Mouse (Mus musculus): ENCODE results near the gene Zfp277. TPM values are rescaled to one million over a fixed set of nuclear protein-coding genes. Genes with fewer than 3 reads are reported as not detected.

Zfp277 gene
- polyA plus RNA-seq, 1 experiment: 45.6 TPM

- Histone ChIP-seq H3K9ac (ENCODE audit: low read depth, poor library complexity, severe bottlenecking) (no peak overlapping the region), H3K4me1 (ENCODE audit: control insufficient read depth, insufficient read depth, low read length) (peaks cover 2% of the 10 kb centered on the region), H3K27me3 (ENCODE audit: control insufficient read depth, insufficient read depth, low read length, poor library complexity, severe bottlenecking) (no peaks in the 10 kb centered on the region), H3K4me3 (ENCODE audit: low read depth, low read length) (no peak overlapping the region), H3K27ac (ENCODE audit: insufficient read depth, low read length) (no peak overlapping the region), H3K36me3 (ENCODE audit: control insufficient read depth, insufficient read depth, low read length, poor library complexity, severe bottlenecking) (no peaks in the 10 kb centered on the region), H3K9me3 (replicated peaks; ENCODE audit: control insufficient read depth, insufficient read depth, low read length, poor library complexity, severe bottlenecking) (no peaks in the 10 kb centered on the region)
- TF ChIP-seq POLR2A (IDR thresholded peaks at IDR 0.05; ENCODE audit: insufficient read depth, low read length): no peak
- no peak for TF ChIP-seq EP300 (IDR thresholded peaks at IDR 0.05; ENCODE audit: insufficient read depth, low read depth, low read length)
- no peak for TF ChIP-seq CTCF (IDR thresholded peaks at IDR 0.05; ENCODE audit: low read depth, low read length)
These were observed 17.1 kb upstream of the Zfp277 start for GRCm38 (mm10) chr12:40462693-40463235.

DNA sequence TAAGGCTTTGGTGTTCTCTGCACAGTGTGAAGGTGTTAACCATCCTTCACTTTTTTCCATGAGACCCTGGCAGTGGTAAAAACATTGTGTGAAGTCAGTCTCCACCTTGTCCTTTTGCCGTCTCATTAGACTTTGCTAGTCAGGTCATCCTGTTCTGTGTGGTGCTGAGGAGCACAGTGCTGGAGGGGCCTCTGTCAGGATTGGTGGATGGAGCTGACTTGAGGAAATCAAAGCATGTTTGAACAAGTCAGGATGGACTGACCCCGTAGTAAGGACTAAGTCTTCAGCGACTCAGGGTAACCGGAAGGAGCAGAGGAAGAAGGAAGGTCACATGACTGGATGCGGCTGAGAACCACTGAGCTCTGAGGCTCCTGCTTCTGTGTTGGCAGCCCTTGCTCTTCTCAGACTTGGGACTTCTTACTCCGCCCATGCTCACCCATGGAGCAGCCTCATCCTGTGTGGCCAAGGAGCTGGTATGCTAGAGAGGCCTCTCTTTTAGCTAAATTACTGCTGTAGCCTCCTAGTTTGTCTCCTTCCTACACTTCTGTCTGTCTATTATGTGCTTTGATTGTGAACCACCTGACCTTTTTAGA is 14.1 kb upstream of the Zfp277 start:
- H3K27ac ChIP-seq (ENCODE audit: insufficient read depth, low read length): no peak overlapping the region
- H3K9me3 ChIP-seq (replicated peaks; ENCODE audit: control insufficient read depth, insufficient read depth, low read length, poor library complexity, severe bottlenecking): no peaks in the 10 kb centered on the region
- peaks cover 2% of the 10 kb centered on the region for H3K4me1 ChIP-seq (ENCODE audit: control insufficient read depth, insufficient read depth, low read length)
- H3K9ac ChIP-seq (ENCODE audit: low read depth, poor library complexity, severe bottlenecking): no peak overlapping the region
- no peak overlapping the region for H3K4me3 ChIP-seq (ENCODE audit: low read depth, low read length)
- no peaks in the 10 kb centered on the region for H3K27me3 ChIP-seq (ENCODE audit: control insufficient read depth, insufficient read depth, low read length, poor library complexity, severe bottlenecking)
- TF ChIP-seq EP300 (IDR thresholded peaks at IDR 0.05; ENCODE audit: insufficient read depth, low read depth, low read length): no peak
- H3K36me3 ChIP-seq (ENCODE audit: control insufficient read depth, insufficient read depth, low read length, poor library complexity, severe bottlenecking): no peaks in the 10 kb centered on the region

- H3K36me3 ChIP-seq (ENCODE audit: control insufficient read depth, insufficient read depth, low read length, poor library complexity, severe bottlenecking): no peaks in the 10 kb centered on the region
- H3K9ac ChIP-seq (ENCODE audit: low read depth, poor library complexity, severe bottlenecking): no peak overlapping the region
- peaks cover 2% of the 10 kb centered on the region for H3K4me1 ChIP-seq (ENCODE audit: control insufficient read depth, insufficient read depth, low read length)
- H3K4me3 ChIP-seq (ENCODE audit: low read depth, low read length): no peak overlapping the region
- H3K27ac ChIP-seq (ENCODE audit: insufficient read depth, low read length): no peak overlapping the region
- no peak for TF ChIP-seq EP300 (IDR thresholded peaks at IDR 0.05; ENCODE audit: insufficient read depth, low read depth, low read length)
- H3K9me3 ChIP-seq (replicated peaks; ENCODE audit: control insufficient read depth, insufficient read depth, low read length, poor library complexity, severe bottlenecking): no peaks in the 10 kb centered on the region
- H3K27me3 ChIP-seq (ENCODE audit: control insufficient read depth, insufficient read depth, low read length, poor library complexity, severe bottlenecking): no peaks in the 10 kb centered on the region
These were observed 13.3 kb upstream of the Zfp277 start for GRCm38 (mm10) chr12:40458977-40459376.

DNA sequence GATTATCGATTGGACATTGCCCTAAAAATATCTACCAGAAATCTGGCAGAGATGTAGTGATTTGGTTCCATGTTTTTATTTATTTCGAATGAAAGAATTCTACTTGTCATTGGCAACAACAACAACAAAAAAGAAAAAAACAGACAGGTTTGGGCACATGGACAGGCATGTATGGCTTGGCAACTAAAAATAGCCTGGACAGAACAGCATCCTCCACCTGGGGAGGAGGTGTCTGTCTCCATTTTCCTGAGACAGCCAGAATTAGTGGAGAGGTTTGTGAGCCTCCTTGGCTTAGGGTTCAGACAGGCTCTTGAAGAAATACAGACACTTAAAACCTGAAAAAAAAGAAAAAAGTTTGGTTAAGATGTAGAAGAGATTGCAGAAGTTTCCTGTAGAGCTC is 10.8 kb upstream of the Zfp277 start:
- H3K9me3 ChIP-seq (replicated peaks; ENCODE audit: control insufficient read depth, insufficient read depth, low read length, poor library complexity, severe bottlenecking): no peaks in the 10 kb centered on the region

DNA sequence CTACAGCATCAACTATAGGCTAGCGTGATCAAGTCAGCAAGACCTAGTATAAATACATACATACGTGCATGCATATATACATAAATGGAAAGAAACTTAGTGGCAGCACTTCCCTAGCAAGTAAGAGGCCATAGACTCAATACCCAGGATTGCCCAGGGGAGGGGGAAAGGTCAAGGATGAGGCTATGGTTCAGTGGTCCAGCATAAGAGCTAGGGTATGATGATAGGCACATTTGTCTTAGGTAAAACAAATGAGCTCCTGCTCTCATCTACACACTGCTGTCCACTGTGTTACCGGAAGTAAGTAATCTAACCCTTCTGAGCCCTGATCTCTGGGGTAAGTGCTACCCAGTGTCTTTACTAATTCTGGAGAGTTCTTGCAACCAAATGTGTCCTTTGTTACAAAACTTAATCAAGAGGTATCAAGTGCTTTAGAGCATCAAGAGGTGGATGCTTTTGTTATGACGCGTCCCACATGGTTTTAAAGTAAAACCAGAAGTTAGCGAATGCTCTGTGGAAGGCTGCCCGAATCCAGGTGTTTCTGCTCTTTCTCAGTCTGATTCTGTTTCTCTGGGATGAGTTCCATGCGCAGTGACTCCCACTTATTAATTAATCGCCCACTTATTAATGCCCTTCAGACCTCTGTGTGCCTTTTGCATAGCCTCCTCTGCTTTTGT is 3.6 kb upstream of the Zfp277 start:
- Histone ChIP-seq H3K27ac (ENCODE audit: insufficient read depth, low read length) (no peak overlapping the region), H3K36me3 (ENCODE audit: control insufficient read depth, insufficient read depth, low read length, poor library complexity, severe bottlenecking) (no peaks in the 10 kb centered on the region), H3K4me3 (ENCODE audit: low read depth, low read length) (no peak overlapping the region), H3K27me3 (ENCODE audit: control insufficient read depth, insufficient read depth, low read length, poor library complexity, severe bottlenecking) (no peaks in the 10 kb centered on the region; the same call in 1 of the 2 replicates), H3K9ac (ENCODE audit: low read depth, poor library complexity, severe bottlenecking) (no peak overlapping the region), H3K9me3 (replicated peaks; ENCODE audit: control insufficient read depth, insufficient read depth, low read length, poor library complexity, severe bottlenecking) (no peaks in the 10 kb centered on the region), H3K4me1 (ENCODE audit: control insufficient read depth, insufficient read depth, low read length) (no peaks in the 10 kb centered on the region)
- TF ChIP-seq EP300 (IDR thresholded peaks at IDR 0.05; ENCODE audit: insufficient read depth, low read depth, low read length) (no peak), POLR2A (IDR thresholded peaks at IDR 0.05; ENCODE audit: insufficient read depth, low read length) (no peak), CTCF (IDR thresholded peaks at IDR 0.05; ENCODE audit: low read depth, low read length) (no peak)

More for the DNA sequence above, 10.8 kb upstream of the Zfp277 start:
- Histone ChIP-seq H3K4me1 (ENCODE audit: control insufficient read depth, insufficient read depth, low read length) (peaks cover 2% of the 10 kb centered on the region), H3K36me3 (ENCODE audit: control insufficient read depth, insufficient read depth, low read length, poor library complexity, severe bottlenecking) (no peaks in the 10 kb centered on the region), H3K9ac (ENCODE audit: low read depth, poor library complexity, severe bottlenecking) (no peak overlapping the region), H3K4me3 (ENCODE audit: low read depth, low read length) (no peak overlapping the region), H3K27me3 (ENCODE audit: control insufficient read depth, insufficient read depth, low read length, poor library complexity, severe bottlenecking) (no peaks in the 10 kb centered on the region), H3K27ac (ENCODE audit: insufficient read depth, low read length) (no peak overlapping the region)
- TF ChIP-seq CTCF (IDR thresholded peaks at IDR 0.05; ENCODE audit: low read depth, low read length) (no peak), POLR2A (IDR thresholded peaks at IDR 0.05; ENCODE audit: insufficient read depth, low read length) (no peak), EP300 (IDR thresholded peaks at IDR 0.05; ENCODE audit: insufficient read depth, low read depth, low read length) (no peak)

DNA sequence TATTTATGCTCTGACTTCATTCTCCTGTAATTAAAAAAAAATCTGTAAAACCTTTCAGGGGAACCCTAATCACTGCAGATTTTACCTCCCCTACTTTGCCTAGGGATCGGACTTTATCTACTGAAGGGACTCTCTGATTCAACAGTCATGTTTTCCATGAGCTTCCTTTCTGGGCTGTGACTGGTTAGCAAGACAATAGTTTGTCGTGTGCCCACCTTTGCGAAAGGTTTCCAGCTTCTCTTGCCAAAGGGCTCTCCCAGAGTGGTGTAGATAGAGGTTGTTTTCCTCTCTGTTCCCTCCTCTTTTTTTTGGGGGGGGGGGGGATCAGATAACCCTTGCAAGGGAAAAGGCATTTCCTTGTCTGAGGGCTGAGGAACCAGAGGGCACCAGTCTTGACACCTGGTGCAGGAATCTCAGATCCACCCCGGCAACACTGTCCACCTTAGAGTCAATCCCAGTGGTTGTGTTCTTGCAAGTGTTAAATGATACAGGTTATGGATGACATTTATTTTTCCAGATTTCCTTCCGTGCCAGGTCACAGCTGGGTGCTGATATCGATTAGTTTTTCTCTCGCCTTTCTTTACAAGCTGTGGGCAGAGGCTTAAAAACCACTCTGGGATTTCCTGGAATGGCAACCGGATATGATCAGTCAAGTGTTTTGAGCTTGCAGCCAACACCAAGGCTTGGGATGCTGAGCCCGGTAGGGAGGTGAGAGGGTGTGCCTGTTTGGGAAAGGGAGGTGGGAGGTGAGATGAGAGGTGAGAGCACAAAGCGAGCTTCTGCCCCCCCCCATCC is 2.1 kb upstream of the Zfp277 start:
- Histone ChIP-seq H3K27ac (ENCODE audit: insufficient read depth, low read length) (no peak overlapping the region), H3K27me3 (ENCODE audit: control insufficient read depth, insufficient read depth, low read length, poor library complexity, severe bottlenecking) (no peaks in the 10 kb centered on the region; the same call in 1 of the 2 replicates), H3K4me1 (ENCODE audit: control insufficient read depth, insufficient read depth, low read length) (no peaks in the 10 kb centered on the region), H3K36me3 (ENCODE audit: control insufficient read depth, insufficient read depth, low read length, poor library complexity, severe bottlenecking) (no peaks in the 10 kb centered on the region), H3K9me3 (replicated peaks; ENCODE audit: control insufficient read depth, insufficient read depth, low read length, poor library complexity, severe bottlenecking) (no peaks in the 10 kb centered on the region), H3K9ac (ENCODE audit: low read depth, poor library complexity, severe bottlenecking) (no peak overlapping the region), H3K4me3 (ENCODE audit: low read depth, low read length) (no peak overlapping the region)
- TF ChIP-seq POLR2A (IDR thresholded peaks at IDR 0.05; ENCODE audit: insufficient read depth, low read length): no peak
- no peak for TF ChIP-seq EP300 (IDR thresholded peaks at IDR 0.05; ENCODE audit: insufficient read depth, low read depth, low read length)
- no peak for TF ChIP-seq CTCF (IDR thresholded peaks at IDR 0.05; ENCODE audit: low read depth, low read length)
